Mouse (Mus musculus) R1 (cell line): ENCODE measurements around the gene 1700001P01Rik.

ENCODE experiments used
- DNase-seq: peaks from one replicate; pipeline ENCODE4 v3.0.0-alpha.2; 2018; ENCODE audit warnings: low read depth, low spot score

Gene 1700001P01Rik

GRCm38 (mm10) chr11:97809235-97810121 lies 33.8 kb upstream of the 1700001P01Rik start:
- no peak for DNase-seq

DNA sequence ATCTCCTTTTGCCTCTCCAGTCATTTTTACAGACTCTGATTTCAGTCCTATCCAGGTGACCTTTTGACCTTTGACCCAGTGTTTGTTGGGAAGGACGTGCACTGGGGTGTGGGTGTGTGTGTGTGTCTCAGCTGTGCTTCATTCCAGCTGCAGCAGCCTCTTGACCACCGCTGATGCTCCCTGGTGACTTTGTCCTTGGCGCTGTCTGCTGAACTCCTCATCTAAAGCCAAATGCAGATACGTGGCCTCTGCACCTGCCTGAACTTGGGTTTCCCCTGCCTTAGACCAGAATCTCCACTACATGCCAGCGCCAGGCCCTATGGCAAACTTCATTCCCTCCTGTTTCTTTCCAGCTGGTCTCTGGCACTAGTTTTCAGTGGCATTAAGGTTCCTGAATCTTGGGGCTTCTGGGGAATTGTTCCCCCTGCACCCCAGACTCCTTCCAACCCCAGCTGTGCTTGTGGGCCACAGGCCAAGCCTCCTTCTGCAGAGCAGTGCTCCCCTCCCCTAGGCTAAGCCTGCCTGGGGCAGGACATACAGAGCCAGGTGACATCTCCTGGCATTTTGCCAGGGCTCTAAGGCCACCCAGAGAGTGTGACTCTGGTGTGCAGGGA lies 33.0 kb upstream of the 1700001P01Rik start:
- DNase-seq, result peak; percentile 96

GRCm38 (mm10) chr11:97808093-97808492 lies 32.4 kb upstream of the 1700001P01Rik start:
- peak; percentile 96 for DNase-seq

- DNase-seq, result no peak
Observed at GRCm38 (mm10) chr11:97807626-97808025, 31.9 kb upstream of the 1700001P01Rik start.

DNA sequence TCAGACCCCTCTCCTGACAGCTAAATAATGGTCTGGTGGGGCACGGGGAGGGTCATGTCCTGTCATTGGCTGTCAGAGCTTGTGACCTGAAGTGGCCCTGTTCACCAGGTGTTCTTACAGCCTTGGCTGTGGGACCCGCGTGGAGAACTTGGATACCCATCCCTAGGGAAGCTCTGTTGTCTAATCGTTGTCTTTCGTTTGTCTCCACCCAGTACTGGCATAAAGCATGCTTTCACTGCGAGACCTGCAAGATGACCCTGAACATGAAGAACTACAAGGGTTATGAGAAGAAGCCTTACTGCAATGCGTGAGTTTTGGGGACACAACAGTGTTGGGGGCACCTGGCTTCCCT lies 30.9 kb upstream of the 1700001P01Rik start:
- DNase-seq, result no peak

DNA sequence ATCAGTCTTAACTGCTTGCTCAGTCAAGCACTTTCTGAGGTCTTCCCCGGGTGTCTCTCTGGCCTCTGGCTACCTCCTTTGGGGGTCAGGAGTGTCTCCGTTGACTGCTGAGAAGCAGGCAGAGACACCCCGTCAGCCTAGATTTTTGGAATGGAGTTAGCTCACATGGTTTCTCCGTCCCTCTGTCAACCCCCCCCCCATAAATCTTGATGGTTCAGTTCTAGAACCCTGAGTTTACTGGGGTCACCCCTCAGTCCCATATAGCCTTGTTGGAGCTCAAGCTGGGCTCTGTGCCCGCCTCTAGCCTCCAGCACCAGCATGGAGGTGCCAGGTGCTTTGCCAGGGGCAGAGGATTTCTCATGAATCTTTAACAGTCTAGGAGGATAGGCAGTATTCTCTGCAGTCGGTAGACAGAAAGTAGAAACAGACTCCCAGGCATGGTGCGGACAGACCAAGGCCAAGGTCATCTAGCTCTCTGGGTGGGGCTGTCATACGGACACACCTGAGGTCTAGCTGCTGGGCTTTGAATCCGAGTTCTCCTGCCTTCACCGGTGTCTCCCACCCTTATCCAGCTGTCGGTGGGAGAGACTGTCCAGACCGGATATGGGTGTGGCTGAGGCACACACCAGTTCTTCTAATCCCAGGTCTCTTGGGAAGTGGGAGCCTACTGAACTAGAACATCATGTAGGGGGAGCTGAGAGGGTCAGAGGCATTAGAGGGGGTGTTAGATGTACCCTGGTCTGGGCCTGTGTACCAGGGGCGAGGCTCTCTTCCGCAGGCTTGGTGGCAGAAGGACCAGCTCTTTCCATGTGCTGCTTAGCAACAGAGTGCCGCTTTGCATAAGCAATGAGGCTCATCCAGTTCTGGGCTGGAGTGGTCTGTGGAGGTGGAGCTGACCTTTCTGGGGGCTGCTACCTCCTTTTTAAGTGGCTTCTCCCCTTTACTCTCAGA lies 30.2 kb upstream of the 1700001P01Rik start:
- DNase-seq, result peak; percentile 87

GRCm38 (mm10) chr11:97804841-97805661 lies 29.3 kb upstream of the 1700001P01Rik start:
- peak; percentile 37 for DNase-seq

- peak; percentile 70 for DNase-seq
Observed at GRCm38 (mm10) chr11:97803847-97804246, 28.1 kb upstream of the 1700001P01Rik start.

DNA sequence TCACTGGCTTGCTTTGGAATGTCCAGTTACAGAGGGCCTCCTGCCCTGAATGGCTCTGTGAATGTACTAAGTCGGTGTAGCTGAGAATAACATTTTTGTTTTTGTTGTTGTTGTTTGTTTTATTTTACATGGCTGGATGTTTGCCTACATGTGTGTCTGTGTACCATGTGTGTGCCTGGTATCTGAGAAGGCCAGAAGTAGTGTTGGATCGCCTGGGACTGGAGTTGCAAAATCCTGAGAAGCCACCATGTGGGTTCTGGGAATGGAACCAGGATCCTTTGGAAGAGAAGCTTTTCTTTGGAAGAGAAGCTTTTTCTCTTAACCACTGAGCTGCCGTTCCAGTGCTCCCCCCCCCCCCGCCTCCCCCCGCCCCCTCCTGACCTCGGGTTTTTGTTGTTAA lies 26.8 kb upstream of the 1700001P01Rik start:
- no peak for DNase-seq

DNA sequence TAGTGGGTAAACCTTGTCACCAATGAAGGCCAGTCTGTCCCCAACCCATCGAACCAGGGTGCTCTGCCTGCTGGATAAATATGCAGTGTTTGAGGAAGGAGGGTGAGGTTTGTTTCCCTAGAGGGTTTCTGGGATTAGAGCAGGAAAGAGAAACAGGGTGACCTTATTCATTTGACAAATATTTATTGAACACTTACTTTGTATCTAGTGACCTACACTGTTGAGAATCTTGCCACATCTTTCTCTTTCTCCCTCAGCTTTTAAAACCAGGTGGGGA lies 26.4 kb upstream of the 1700001P01Rik start:
- DNase-seq, result no peak

- peak; percentile 90 for DNase-seq
Observed at GRCm38 (mm10) chr11:97801409-97802193, 25.9 kb upstream of the 1700001P01Rik start.

DNA sequence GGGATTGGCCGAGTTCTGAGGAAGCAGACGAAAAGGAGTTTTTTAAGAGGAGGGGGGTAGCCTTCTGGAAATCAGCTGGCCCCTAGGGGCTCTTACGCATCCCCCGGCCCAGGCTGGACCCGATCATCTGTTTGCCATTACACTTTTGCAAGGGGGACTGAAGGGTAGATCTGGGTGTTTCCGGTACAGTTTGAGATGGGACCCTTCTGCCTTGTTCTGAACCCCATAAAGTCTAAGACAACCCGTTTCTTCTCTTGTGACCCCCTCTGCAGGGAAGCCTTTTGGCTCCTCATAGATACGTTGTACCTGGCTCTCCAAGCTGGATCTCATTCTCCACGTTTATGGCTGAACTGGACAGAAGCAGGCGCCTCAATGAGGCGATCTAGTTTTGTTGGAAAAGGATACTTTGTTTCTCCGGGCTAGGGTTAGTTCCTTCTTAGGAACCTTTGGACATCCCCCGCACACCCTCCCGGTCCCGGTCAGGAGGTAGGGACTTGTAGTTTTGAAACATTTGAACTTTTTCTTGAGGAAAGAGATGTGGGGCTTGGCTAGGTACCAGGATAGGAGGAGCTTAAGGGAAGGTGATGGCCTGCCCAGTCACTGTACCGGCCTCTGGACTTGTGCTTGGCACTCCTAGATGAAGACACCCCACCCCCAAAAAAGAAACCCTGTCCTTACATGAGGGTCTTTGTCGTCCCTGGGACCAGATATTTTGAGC lies 25.1 kb upstream of the 1700001P01Rik start:
- DNase-seq, result peak; percentile 39

- peak; percentile 81 for DNase-seq
Observed at GRCm38 (mm10) chr11:97799994-97800690, 24.4 kb upstream of the 1700001P01Rik start.

GRCm38 (mm10) chr11:97799146-97799993 lies 23.7 kb upstream of the 1700001P01Rik start:
- DNase-seq, result peak; percentile 88

DNA sequence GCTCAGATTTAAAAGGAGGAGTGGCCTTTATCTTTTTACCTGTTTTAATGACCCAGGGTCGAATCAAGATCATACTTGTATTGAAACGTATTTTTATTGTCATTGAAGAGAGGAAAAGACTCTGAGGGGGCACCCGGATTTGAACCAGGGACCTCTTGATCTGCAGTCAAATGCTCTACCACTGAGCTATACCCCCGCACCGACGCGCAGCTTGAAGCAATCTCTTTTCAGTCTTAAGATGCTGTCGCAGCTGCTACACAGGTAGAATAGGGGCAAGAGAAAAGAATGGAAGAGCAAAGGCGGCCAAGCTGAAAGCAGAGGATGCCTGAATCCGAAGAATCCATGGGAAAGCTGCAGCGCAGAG lies 23.0 kb upstream of the 1700001P01Rik start, which contains the start of gene Lasp1:
Lasp1 (plus strand) TSS at position 219 of the 364 bp plus-strand sequence.
- peak; percentile 93 for DNase-seq

DNA sequence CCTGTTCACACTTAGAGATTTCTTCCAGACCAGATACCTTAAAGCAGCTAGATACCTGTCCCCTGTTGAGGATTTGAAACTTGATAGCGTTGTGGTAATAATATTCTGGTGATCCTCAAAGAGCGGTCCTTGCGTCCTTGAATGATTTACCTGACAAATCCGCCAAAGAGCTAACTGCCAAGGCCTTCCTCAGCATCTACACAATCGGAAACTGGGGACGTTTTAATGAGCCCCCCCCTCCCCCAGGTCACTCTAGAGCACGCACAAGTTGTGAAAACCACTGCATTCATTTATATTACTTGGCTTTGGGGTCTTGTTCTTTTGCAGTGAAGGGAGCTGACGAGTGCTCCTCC lies 22.3 kb upstream of the 1700001P01Rik start:
- no peak for DNase-seq

GRCm38 (mm10) chr11:97797369-97798082 lies 21.8 kb upstream of the 1700001P01Rik start:
- peak; percentile 64 for DNase-seq

DNA sequence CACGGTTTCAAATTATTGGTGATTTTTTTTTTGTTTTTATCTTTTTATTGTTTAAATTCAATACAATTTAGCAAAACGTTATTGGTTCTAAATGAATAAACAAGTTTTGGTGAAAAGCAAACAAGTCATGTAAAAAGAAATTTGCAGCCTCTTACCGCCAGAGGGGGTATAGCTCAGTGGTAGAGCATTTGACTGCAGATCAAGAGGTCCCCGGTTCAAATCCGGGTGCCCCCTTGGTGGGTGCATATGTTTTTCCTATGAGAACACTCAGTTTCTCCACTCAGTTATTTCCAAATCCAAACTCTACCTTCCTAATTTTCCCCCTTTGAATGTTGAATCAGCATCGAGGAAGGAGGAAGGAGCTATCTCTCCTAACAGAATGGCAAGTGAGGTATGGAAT lies 21.2 kb upstream of the 1700001P01Rik start:
- DNase-seq, result peak; percentile 80
